Mouse (Mus musculus) cerebellum, adult (tissue): Measurements from ENCODE around the gene Polrmt.

Experiments
- ATAC-seq: cut with Nextera tagmentation; 2 replicates; pipeline ENCODE4 v1.9.2; 2017; ENCODE audit warnings: mild to moderate bottlenecking, moderate library complexity, mixed read lengths; ENCODE audit not compliant: insufficient number of reproducible peaks, low FRiP score, low TSS enrichment

Gene Polrmt

GRCm38 (mm10) chr10:79745411-79745810, 970 bp downstream of the Polrmt start:
- no peak for ATAC-seq

DNA sequence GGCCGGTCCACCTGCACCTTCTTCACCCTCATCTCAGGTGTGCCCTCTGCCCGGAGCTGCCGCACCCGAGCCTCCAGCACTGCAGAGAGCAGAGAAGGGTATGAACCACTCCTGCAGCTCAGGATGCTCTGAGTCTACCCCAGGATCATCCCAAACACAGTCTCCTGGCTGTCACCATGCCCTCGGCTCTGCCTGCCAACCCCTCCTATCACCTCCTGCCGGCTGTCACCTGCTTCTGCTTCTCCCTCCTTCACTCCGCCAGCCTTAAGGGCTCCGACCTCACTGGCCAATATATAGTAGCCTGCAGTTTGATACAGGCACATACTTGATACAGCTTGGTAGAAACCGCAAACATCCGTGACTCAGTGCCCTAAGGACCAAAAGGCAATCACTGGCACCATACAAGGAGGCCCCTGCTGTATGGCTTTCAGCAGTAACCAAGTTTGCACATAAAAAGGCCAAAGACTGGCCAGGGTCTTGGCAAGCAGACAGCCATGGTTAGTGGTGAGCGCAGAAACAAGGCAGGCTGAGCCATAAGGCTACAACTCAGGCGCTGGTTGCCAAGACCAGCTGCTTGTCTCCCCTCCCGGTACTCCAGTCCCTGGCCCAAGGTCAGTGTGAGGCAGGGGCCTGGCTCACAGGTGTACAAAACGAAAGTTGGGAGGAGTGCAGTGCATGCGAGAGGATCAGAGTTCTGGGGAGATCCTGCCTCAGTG, 2.6 kb downstream of the Polrmt start:
- ATAC-seq = peak; percentile 47

DNA sequence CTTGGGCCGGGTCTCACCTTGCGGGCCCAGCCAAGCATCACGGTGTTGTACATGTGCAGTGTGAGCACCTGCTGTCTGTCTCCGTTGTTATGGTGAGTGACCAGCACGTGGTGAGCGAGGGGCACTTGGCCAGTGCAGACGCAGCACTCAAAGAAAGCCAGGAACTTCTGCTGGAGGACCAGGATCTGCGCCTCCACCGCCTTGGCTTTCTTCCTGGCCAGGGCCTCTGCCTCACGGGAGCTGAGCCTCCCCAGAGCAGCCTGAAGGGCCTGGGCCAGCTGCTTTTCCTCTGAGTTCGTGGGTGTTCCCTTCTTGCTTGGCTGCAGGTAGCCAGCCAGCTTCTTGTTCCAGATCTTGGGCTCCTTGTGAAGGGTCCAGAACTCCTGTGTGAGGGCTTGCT, 3.2 kb downstream of the Polrmt start:
- no peak for ATAC-seq

GRCm38 (mm10) chr10:79740863-79741262, 5.5 kb downstream of the Polrmt start:
- ATAC-seq = no peak

GRCm38 (mm10) chr10:79739234-79739633, 7.1 kb downstream of the Polrmt start:
- no peak for ATAC-seq

GRCm38 (mm10) chr10:79738259-79738658, 8.1 kb downstream of the Polrmt start:
- no peak for ATAC-seq

DNA sequence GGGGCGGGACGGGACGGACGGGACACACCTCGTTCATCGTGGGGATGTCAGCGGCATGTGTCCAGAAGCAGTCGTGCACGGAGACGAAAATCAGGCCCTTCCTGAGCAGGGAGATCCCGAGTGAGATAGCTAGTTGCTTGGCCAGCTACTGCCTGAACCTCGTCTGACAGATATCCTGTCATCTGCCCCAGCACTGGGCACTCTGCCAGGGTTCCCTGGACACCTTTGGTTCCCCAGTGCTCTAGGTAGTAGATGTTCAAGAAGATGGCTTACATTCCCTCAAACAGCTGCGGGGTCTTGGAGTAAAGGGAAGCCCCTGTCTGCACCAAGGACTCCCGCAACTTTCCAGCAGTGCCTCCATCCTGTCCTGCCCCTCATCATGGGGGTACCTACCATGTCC, 9.7 kb downstream of the Polrmt start:
- ATAC-seq = no peak

- no peak for ATAC-seq
These were observed 11.0 kb downstream of the Polrmt start for GRCm38 (mm10) chr10:79735361-79735760.

GRCm38 (mm10) chr10:79733847-79734246, 12.5 kb downstream of the Polrmt start:
- no peak for ATAC-seq

DNA sequence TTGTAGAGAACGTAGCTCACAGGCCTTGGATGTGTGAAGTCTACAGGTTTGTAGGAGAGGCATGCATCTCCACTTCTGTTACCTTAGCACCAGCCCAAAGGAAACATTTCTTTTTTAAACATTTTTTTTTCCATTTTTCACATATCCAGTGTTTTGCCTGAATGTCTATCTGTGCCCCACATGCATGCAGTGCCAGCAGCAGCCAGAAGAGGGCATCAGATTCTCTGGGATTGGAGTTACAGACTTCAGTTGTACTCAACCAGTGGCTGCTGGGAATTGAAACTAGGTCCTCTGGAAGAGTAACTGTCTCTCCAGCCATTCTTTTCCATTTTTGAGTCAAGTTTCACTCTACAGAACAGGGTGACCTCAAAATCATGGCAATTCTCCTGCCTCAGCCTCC, 13.9 kb downstream of the Polrmt start:
- no peak for ATAC-seq

DNA sequence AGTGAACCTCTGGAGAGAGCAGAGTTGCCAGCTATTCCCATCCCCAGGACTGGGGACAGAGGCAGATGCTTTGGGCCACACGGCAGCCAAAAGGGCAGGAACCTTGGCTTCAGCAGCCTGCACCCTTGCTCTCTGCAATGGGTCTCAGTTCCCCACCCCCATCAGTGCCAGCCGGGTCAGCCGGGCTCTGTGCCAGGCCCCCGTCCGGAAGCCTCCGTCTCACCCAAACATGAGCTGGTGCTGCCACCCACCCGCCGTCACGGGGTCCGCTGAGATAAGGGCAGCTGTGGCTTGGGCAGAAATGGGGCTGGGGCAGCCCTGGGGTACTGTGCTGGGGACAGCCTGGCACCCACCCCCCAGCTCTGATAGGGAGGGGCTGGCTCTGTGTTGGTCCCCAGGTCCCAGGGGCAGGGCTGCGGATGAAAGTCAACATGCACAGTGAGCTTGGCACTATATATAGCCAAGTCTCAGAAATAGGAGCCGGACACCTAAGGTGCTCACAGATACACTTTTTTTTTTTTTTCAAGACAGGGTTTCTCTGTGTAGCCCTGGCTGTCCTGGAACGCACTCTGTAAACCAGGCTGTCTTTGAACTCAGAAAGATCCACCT, 16.9 kb downstream of the Polrmt start:
- ATAC-seq = 0 out of 2 replicates have a peak, but pooled peaks have one; percentile 22

DNA sequence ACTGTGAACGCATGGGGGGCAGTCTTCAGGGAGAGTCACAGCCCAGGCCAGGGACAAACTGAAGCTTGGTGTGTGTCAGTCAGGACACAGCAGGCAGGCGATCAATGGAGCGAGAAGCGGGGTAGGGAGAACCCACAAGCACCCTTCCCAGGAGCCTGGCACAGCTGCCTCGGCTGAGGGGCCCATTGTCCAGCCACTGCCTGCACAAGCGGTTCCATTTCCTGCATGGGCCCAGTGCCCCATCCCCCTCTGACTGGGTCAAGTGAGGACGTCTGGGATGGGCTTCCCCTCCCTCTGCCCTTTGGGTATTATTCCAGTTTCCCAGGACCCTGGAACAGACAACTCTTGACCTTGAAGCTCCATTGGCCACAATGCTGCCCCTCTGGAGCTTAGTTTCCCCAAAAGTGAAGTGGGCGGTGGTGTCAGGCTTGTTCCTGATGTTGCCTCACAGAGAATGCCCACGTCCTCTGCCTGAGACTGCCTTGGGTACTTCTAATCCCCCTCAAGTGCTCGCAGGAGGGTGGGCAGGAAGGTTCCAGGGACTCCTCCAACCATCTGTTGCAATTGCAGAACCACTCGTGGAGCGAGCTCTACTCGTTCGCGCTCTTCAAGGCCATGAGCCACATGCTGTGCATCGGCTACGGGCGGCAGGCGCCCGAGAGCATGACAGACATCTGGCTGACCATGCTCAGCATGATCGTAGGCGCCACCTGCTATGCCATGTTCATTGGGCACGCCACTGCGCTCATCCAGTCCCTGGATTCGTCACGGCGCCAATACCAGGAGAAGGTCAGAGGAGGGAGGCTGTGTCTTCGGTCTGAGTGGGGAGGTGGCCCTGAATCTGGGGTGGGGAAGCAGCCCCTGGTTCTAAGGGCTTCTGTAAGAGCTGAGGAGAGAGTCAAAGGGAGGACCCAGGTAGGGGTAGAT, 17.8 kb downstream of the Polrmt start:
- no peak for ATAC-seq

DNA sequence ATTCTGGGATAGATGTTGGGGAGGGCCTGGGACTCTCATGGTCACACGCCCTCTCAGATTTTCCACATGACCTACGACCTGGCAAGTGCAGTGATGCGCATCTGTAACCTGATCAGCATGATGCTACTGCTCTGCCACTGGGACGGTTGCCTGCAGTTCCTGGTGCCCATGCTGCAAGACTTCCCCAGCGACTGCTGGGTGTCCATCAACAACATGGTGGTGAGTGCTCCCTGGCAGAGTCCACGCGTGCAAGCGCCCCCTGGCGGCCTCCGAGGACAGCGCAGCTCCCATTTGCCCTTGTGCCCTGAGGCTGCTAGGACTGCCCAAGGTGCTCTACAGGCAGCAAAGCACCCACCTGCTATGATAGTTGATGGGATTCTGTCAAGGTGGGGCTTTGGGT, 20.3 kb downstream of the Polrmt start:
- ATAC-seq = no peak

- ATAC-seq = no peak
These were observed 22.7 kb downstream of the Polrmt start for GRCm38 (mm10) chr10:79723692-79724091.

DNA sequence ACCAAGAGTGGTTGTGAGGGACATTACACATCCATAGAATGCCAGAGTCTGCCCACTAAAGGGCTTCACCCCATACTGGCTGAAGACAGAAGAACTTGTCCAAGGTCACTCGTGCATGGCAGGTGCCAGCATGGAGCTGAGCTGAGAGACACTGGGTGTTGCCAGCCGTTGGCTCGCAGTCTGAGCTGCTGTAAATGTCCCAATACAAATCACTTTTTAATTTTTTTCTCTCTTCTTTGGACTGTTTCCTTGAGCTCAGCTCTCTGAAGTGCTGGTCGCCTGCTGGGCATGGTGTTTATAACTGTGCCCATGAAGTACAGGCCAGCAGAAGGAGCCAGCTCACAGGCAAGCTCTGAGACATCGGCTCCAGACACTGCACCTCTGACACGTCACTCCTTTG, 23.3 kb downstream of the Polrmt start:
- ATAC-seq = no peak

GRCm38 (mm10) chr10:79721089-79721488, 25.3 kb downstream of the Polrmt start:
- no peak for ATAC-seq

DNA sequence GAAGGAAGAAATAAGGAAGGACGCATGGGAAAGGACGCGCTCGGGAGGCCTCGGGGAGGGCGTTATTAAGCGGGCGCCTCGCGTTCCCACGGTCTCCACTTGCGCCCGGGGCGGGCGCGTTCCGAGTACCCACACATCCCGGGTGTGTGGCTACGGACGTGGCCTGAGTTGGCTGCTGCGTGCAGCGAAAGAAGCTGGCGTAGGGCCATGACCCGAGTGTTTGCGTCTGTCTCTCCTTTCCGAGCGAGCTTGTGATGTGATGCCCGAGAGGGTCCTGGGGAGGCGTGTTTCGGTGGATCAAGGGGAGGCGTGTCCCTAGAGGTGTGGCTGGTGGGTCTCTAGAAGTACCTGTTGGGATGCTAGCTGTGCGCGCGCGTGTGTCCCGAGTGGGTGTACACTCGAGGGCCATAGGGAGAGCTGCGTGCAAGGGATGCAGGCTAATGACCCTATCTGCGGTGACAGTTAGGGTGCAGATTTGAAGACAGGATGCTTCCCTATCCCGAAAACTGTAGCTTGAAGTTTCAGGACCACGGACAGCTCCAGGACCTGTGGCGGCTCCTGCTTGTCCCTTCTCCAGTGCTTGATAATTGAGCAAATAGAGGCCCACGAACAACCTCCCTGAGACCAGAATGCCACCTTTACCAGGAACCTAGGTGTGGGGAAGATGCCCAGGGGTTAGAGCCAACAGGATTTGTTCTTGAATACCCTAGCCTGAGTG, 28.6 kb downstream of the Polrmt start:
- no peak for ATAC-seq

DNA sequence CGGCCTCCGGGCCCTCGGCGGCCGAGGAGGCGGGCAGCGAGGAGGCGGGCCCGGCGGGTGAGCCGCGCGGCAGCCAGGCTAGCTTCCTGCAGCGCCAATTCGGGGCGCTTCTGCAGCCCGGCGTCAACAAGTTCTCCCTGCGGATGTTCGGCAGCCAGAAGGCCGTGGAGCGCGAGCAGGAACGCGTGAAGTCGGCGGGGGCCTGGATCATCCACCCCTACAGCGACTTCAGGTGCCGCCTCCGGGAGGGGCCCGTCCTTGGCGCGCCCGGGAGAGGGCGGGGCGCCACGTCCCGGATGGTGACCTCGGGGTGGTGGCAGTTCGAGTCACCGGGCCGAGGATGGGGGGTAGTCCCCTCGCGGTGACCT, 29.4 kb downstream of the Polrmt start:
- ATAC-seq = peak; percentile 14; the same call in 1 of the 2 replicates

GRCm38 (mm10) chr10:79716254-79716987, 30.0 kb downstream of the Polrmt start, which contains the start of gene Hcn2:
Gene Hcn2 (plus strand): TSS chr10:79716634.
- peak; percentile 8; the same call in 1 of the 2 replicates for ATAC-seq

DNA sequence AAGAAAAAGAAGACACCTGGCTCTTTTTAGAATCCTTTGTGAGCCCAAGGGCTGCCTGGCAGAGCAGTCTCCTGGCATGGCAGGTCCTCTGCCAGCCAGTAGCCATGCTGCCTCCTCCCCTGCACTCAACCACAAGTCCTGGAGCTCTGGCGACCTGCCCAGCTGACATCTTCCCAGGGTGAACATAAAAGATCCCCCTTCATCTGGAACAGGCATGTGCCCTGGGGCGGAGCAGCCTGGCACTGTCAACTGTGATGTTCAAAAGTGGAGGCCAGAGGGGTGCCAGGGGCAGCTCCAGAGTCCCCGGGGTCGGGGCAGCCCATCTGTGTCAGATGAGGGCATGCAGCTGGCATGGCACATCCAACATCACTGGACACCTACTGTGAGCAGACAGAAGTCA, 31.4 kb downstream of the Polrmt start:
- no peak for ATAC-seq
